Mouse (Mus musculus): ENCODE data around the gene Oaf.

GRCm38 (mm10) chr9:43222429-43222715 lies 17.3 kb downstream of the Oaf start:
- TF ChIP-seq ZC3H11A (IDR thresholded peaks at IDR 0.05; ENCODE audit: low read depth, low read length), result no peak
- TF ChIP-seq SIN3A (IDR thresholded peaks at IDR 0.05; ENCODE audit: low read length), result no peak
- TF ChIP-seq SMC3 (IDR thresholded peaks at IDR 0.05; ENCODE audit: low read depth, low read length), result peak; percentile 15; the same call in 1 of the 2 replicates
- no peak for TF ChIP-seq UBTF (IDR thresholded peaks at IDR 0.05; ENCODE audit: borderline replicate concordance, insufficient read depth, low read depth, low read length)
- no peak for TF ChIP-seq ETS1 (IDR thresholded peaks at IDR 0.05; ENCODE audit: low read depth, low read length)
- no peak for TF ChIP-seq POLR2AphosphoS5 (IDR thresholded peaks at IDR 0.05; ENCODE audit: borderline replicate concordance, low read depth, low read length)

Measured in MEL (cell line).